Mouse (Mus musculus): ENCODE results near the gene Selenof.

DNA sequence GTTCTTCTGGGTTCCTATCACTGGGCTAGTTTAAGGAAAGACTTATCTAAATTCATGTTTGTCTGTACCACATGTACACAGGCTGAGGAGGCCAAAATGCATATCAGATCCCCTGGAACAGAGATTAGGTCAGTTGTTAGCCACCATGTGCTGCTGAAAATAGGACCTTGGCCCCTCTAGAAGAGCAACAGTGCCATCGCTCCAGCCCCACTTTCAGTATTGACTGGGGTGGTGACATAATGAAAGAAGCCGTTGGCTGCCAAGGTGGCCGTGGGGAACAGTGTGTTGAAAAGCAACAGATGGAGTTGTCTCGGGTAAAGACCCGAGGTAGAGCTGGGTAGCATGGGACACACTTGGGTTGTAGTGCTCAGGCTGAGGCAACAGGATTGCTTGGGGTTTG lies 9.7 kb downstream of the Selenof start:
- TF ChIP-seq POLR2A (IDR thresholded peaks at IDR 0.05; ENCODE audit: low read depth, low read length) (no peak), CTCF (conservative IDR thresholded peaks at IDR 0.05; ENCODE audit: insufficient read depth, insufficient read length, low read depth, low read length) (no peak)

All from kidney, adult 2 months (tissue).